ENCODE assay signal across 18 mouse cellular contexts in the genomic region with DNA sequence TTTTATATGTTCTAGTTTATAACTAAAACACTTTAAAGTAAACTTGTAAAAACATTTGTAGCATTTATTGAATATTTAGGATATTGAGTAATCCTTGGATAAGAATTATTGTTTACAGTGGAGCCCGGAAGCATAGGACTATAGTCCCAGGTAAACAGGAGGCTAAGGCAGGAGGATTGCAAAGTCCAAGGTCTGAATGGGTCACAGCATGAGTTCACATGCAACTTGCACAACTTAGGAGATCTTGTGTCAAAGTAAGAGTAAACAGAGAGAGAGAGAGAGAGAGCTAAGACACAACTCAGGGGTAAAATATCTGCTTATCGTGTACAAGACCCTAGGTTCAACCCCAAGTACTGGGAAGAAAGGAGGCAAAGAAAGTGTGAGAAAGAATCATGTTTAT. TPM values are rescaled to one million over a fixed set of nuclear protein-coding genes. Genes with fewer than 3 reads are reported as not detected.
"Had no signal": no experiment of that assay in that cellular context is flagged by ENCODE, and none has a peak within 500 bp of the region (broad histone marks: within the 10 kb centered on the region; RNA-seq: fewer than 3 reads in every experiment).

No protein-coding gene starts in this region.

- H3K27ac ChIP-seq: hindbrain, embryonic 13.5 days; hindbrain, postnatal 0 days; kidney, postnatal 0 days; limb, embryonic 13.5 days; midbrain, embryonic 10.5 days; neural tube, embryonic 15.5 days; stomach, embryonic 15.5 days had no signal

- H3K4me2 ChIP-seq: hindbrain, embryonic 13.5 days; limb, embryonic 13.5 days; neural tube, embryonic 15.5 days; stomach, embryonic 15.5 days had no signal

- H3K27me3 ChIP-seq: hindbrain, embryonic 13.5 days; limb, embryonic 13.5 days; neural tube, embryonic 15.5 days; stomach, embryonic 15.5 days had no signal

- H3K36me3 ChIP-seq: hindbrain, embryonic 13.5 days; limb, embryonic 13.5 days; midbrain, embryonic 10.5 days; neural tube, embryonic 15.5 days; stomach, embryonic 15.5 days had no signal

- DNase-seq: kidney, adult 9 months; kidney, postnatal 36 days; left cerebral cortex, postnatal 4 days; lung, adult 18-20 months; midbrain, embryonic 14.5 days; right cerebral cortex, adult 18-20 months; right cerebral cortex, postnatal 25 days; thymus, postnatal 14 days had no signal

- H3K9ac ChIP-seq: hindbrain, embryonic 13.5 days; limb, embryonic 13.5 days; neural tube, embryonic 15.5 days; stomach, embryonic 15.5 days had no signal

- H3K4me3 ChIP-seq: hindbrain, embryonic 13.5 days; limb, embryonic 13.5 days; midbrain, embryonic 10.5 days; myocyte; neural tube, embryonic 15.5 days; stomach, embryonic 15.5 days had no signal

- H3K9me3 ChIP-seq: hindbrain, embryonic 13.5 days; limb, embryonic 13.5 days; midbrain, embryonic 10.5 days; neural tube, embryonic 15.5 days; stomach, embryonic 15.5 days had no signal

- H3K4me1 ChIP-seq: hindbrain, embryonic 13.5 days; limb, embryonic 13.5 days; midbrain, embryonic 10.5 days; neural tube, embryonic 15.5 days; stomach, embryonic 15.5 days had no signal

- ATAC-seq: hindbrain, postnatal 0 days had no signal

RNA-seq across cellular contexts. Expression of a gene that starts 9.7 kb away (rescaled TPM):
- total RNA-seq: layer of hippocampus, adult 8-10 months; left cerebral cortex, adult 18-20 months had no signal
